Mouse (Mus musculus) ES-E14 (cell line): ENCODE results near the gene Itsn2.

ENCODE experiments used
- CHD2 ChIP-seq: IDR thresholded peaks from 2 replicates; pipeline ENCODE4 v1.6.1; 2014; ENCODE audit warnings: mild to moderate bottlenecking, low read depth, low read length, inconsistent platforms
- HCFC1 ChIP-seq: IDR thresholded peaks from 2 replicates; pipeline ENCODE4 v1.6.1; 2012; ENCODE audit warnings: low read length, inconsistent platforms, borderline replicate concordance; ENCODE audit not compliant: insufficient read depth
- MAFK ChIP-seq: IDR thresholded peaks from 2 replicates; pipeline ENCODE4 v1.6.1; 2014; ENCODE audit warnings: mild to moderate bottlenecking, low read depth, low read length, inconsistent platforms; ENCODE audit not compliant: insufficient read depth

DNA sequence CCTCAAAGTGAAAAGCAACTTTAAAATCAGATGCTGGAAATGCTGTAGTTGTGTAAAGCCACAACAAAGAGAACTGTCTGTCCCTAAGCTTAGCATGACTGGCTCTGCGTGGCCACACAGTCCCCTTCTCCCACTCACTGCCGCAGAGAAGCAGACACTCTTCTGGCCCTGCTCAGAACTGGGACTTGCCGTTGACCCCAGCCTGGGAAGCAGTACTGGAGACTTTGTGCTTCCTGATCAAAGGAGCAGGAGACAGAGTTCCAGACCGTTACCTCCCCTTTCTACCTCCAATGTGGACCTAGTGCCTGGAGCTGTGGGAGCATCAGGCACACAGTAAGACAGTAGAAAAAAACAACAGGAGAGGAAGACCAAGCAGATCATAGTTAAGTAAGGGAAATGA is 139.9 kb downstream of the Itsn2 start:
- TF ChIP-seq HCFC1 (no peak), CHD2 (no peak), MAFK (no peak)
